Mouse (Mus musculus) forebrain, embryonic 15.5 days (tissue): ENCODE measurements at regions not wholly inside any gene's neighbourhood (a gene's known extent, or its start where the extent isn't known, plus 50 kb on each side); places are given as distances from the start of the nearest gene placed in this dataset.
A peak's percentile ranks its signal among the peaks of the same experiment; 100 is the strongest.

ENCODE experiments used
- ATAC-seq: fragments of 200-750 bp; cut with Nextera tagmentation; replicated peaks from 2 replicates; pipeline ENCODE4 v1.8.0; 2017; ENCODE audit warnings: mild to moderate bottlenecking, moderate TSS enrichment, moderate library complexity
- H3K27ac ChIP-seq: fragments of 300-500 bp; sonication (generic); replicated peaks from 2 replicates; pipeline ENCODE4 v1.5.1; 2015; ENCODE audit warnings: mild to moderate bottlenecking, inconsistent platforms
- H3K27me3 ChIP-seq: fragments of 300-500 bp; sonication (generic); 2 replicates; pipeline ENCODE4 v1.6.1; 2015; ENCODE audit warnings: inconsistent platforms
- H3K36me3 ChIP-seq: fragments of 300-500 bp; sonication (generic); 2 replicates; pipeline ENCODE4 v1.6.1; 2015; ENCODE audit warnings: mild to moderate bottlenecking, inconsistent platforms
- H3K4me1 ChIP-seq: fragments of 300-500 bp; sonication (generic); 2 replicates; pipeline ENCODE4 v1.6.1; 2015; ENCODE audit warnings: inconsistent platforms
- H3K4me2 ChIP-seq: fragments of 300-500 bp; sonication (generic); replicated peaks from 2 replicates; pipeline ENCODE4 v1.6.1; 2015; ENCODE audit warnings: mild to moderate bottlenecking, inconsistent platforms
- H3K4me3 ChIP-seq: fragments of 300-500 bp; sonication (generic); 2 replicates; pipeline ENCODE4 v1.5.1; 2015; ENCODE audit warnings: mild to moderate bottlenecking, inconsistent platforms
- H3K9ac ChIP-seq: fragments of 300-500 bp; sonication (generic); replicated peaks from 2 replicates; pipeline ENCODE4 v1.6.1; 2015; ENCODE audit warnings: mild to moderate bottlenecking, inconsistent platforms
- H3K9me3 ChIP-seq: fragments of 300-500 bp; sonication (generic); 2 replicates; pipeline ENCODE4 v1.6.1; 2016; ENCODE audit warnings: inconsistent platforms
- WGBS: fragments of 180-500 bp; shearing (Covaris S2); methylation state at CpG from one replicate; pipeline ENCODE4 v1.1.7; 2015; ENCODE audit warnings: mixed read lengths; 5-methylcytosine and 5-hydroxymethylcytosine counted together

- H3K4me2 ChIP-seq: no peak overlapping the region
- H3K9ac ChIP-seq: no peak overlapping the region
- H3K36me3 ChIP-seq: no peaks in the 10 kb centered on the region
- no peak for ATAC-seq
- 80% methylated on average over 5 of the region's 5 CpGs for WGBS
- no peak overlapping the region for H3K4me3 ChIP-seq
- no peaks in the 10 kb centered on the region for H3K9me3 ChIP-seq
- H3K27ac ChIP-seq: no peak overlapping the region
- peaks cover 4% of the 10 kb centered on the region; the same call in 1 of the 2 replicates for H3K4me1 ChIP-seq
- no peaks in the 10 kb centered on the region for H3K27me3 ChIP-seq
Observed at GRCm38 (mm10) chr13:51962676-51963075, 116.2 kb downstream of the Gadd45g start.

- H3K4me2 ChIP-seq: no peak overlapping the region
- H3K9me3 ChIP-seq: no peaks in the 10 kb centered on the region
- H3K4me3 ChIP-seq: no peak overlapping the region
- no peak overlapping the region for H3K9ac ChIP-seq
- no peaks in the 10 kb centered on the region for H3K27me3 ChIP-seq
- no peak for ATAC-seq
- 80% methylated on average over 6 of the region's 6 CpGs for WGBS
- H3K27ac ChIP-seq: no peak overlapping the region
- peaks cover 4% of the 10 kb centered on the region; the same call in 1 of the 2 replicates for H3K4me1 ChIP-seq
- H3K36me3 ChIP-seq: no peaks in the 10 kb centered on the region
Observed at GRCm38 (mm10) chr13:51963966-51964365, 117.5 kb downstream of the Gadd45g start.

- Histone ChIP-seq H3K36me3 (no peaks in the 10 kb centered on the region), H3K4me2 (no peak overlapping the region), H3K4me1 (peaks cover 4% of the 10 kb centered on the region; the same call in 1 of the 2 replicates), H3K27me3 (no peaks in the 10 kb centered on the region), H3K27ac (no peak overlapping the region), H3K9me3 (no peaks in the 10 kb centered on the region), H3K9ac (no peak overlapping the region), H3K4me3 (no peak overlapping the region)
- no peak for ATAC-seq
- WGBS: 33% methylated on average over 6 of the region's 6 CpGs
Observed at GRCm38 (mm10) chr13:51964416-51964815, 117.9 kb downstream of the Gadd45g start.

GRCm38 (mm10) chr13:51964921-51965320 is 118.4 kb downstream of the Gadd45g start:
- Histone ChIP-seq H3K4me3 (no peak overlapping the region), H3K27ac (no peak overlapping the region), H3K4me1 (peaks cover 4% of the 10 kb centered on the region; the same call in 1 of the 2 replicates), H3K9ac (no peak overlapping the region), H3K36me3 (no peaks in the 10 kb centered on the region), H3K27me3 (no peaks in the 10 kb centered on the region), H3K9me3 (no peaks in the 10 kb centered on the region), H3K4me2 (no peak overlapping the region)
- 59% methylated on average over 2 of the region's 2 CpGs for WGBS
- ATAC-seq: no peak

- Histone ChIP-seq H3K27ac (no peak overlapping the region), H3K9ac (no peak overlapping the region), H3K27me3 (no peaks in the 10 kb centered on the region), H3K4me2 (no peak overlapping the region), H3K4me1 (peaks cover 6% of the 10 kb centered on the region), H3K4me3 (no peak overlapping the region), H3K36me3 (no peaks in the 10 kb centered on the region), H3K9me3 (no peaks in the 10 kb centered on the region)
- WGBS: 86% methylated on average over 6 of the region's 6 CpGs
- ATAC-seq: no peak
Observed at GRCm38 (mm10) chr13:51968103-51968502, 121.6 kb downstream of the Gadd45g start.

- Histone ChIP-seq H3K9ac (no peak overlapping the region), H3K4me3 (no peak overlapping the region), H3K4me2 (no peak overlapping the region), H3K27ac (no peak overlapping the region), H3K36me3 (no peaks in the 10 kb centered on the region), H3K4me1 (peaks cover 12% of the 10 kb centered on the region), H3K27me3 (no peaks in the 10 kb centered on the region), H3K9me3 (no peaks in the 10 kb centered on the region)
- no peak for ATAC-seq
- WGBS: 83% methylated on average over 9 of the region's 9 CpGs
Observed at GRCm38 (mm10) chr13:51968796-51969195, 122.3 kb downstream of the Gadd45g start.

- Histone ChIP-seq H3K27me3 (no peaks in the 10 kb centered on the region), H3K36me3 (no peaks in the 10 kb centered on the region), H3K9me3 (no peaks in the 10 kb centered on the region), H3K4me2 (no peak overlapping the region), H3K9ac (no peak overlapping the region), H3K27ac (no peak overlapping the region), H3K4me1 (peaks cover 8% of the 10 kb centered on the region), H3K4me3 (no peak overlapping the region)
- no peak for ATAC-seq
- WGBS: 89% methylated on average over 11 of the region's 11 CpGs
Observed at GRCm38 (mm10) chr13:51970051-51970450, 123.6 kb downstream of the Gadd45g start.

GRCm38 (mm10) chr13:51972656-51973310 is 126.3 kb downstream of the Gadd45g start:
- Histone ChIP-seq H3K36me3 (no peaks in the 10 kb centered on the region), H3K27me3 (no peaks in the 10 kb centered on the region), H3K4me2 (no peak overlapping the region), H3K9ac (no peak overlapping the region), H3K27ac (no peak overlapping the region), H3K4me3 (no peak overlapping the region), H3K4me1 (peaks cover 8% of the 10 kb centered on the region), H3K9me3 (no peaks in the 10 kb centered on the region)
- ATAC-seq: no peak
- 77% methylated on average over 11 of the region's 12 CpGs for WGBS

- no peaks in the 10 kb centered on the region for H3K9me3 ChIP-seq
- no peak overlapping the region for H3K27ac ChIP-seq
- H3K4me2 ChIP-seq: no peak overlapping the region
- WGBS: 70% methylated on average over 10 of the region's 10 CpGs
- no peaks in the 10 kb centered on the region for H3K36me3 ChIP-seq
- peaks cover 8% of the 10 kb centered on the region for H3K4me1 ChIP-seq
- H3K27me3 ChIP-seq: no peaks in the 10 kb centered on the region
- 0 out of 2 replicates have a peak, but pooled peaks have one; percentile 19 for ATAC-seq
- H3K4me3 ChIP-seq: no peak overlapping the region
- H3K9ac ChIP-seq: no peak overlapping the region
Observed at GRCm38 (mm10) chr13:51973461-51973860, 127.0 kb downstream of the Gadd45g start.

- H3K27ac ChIP-seq: no peak overlapping the region
- H3K36me3 ChIP-seq: no peaks in the 10 kb centered on the region
- H3K9ac ChIP-seq: no peak overlapping the region
- 92% methylated on average over 6 of the region's 6 CpGs for WGBS
- no peak for ATAC-seq
- H3K4me3 ChIP-seq: no peak overlapping the region
- peaks cover 8% of the 10 kb centered on the region for H3K4me1 ChIP-seq
- H3K9me3 ChIP-seq: no peaks in the 10 kb centered on the region
- H3K4me2 ChIP-seq: no peak overlapping the region
- no peaks in the 10 kb centered on the region for H3K27me3 ChIP-seq
Observed at GRCm38 (mm10) chr13:51974101-51974500, 127.6 kb downstream of the Gadd45g start.

- Histone ChIP-seq H3K4me3 (no peak overlapping the region), H3K27me3 (no peaks in the 10 kb centered on the region), H3K4me1 (peaks cover 8% of the 10 kb centered on the region), H3K27ac (no peak overlapping the region), H3K9me3 (no peaks in the 10 kb centered on the region), H3K36me3 (no peaks in the 10 kb centered on the region), H3K9ac (no peak overlapping the region), H3K4me2 (no peak overlapping the region)
- ATAC-seq: no peak
- WGBS: 81% methylated on average over 10 of the region's 10 CpGs
Observed at GRCm38 (mm10) chr13:51975330-51975729, 128.9 kb downstream of the Gadd45g start.

- H3K27me3 ChIP-seq: no peaks in the 10 kb centered on the region
- WGBS: 58% methylated on average over 7 of the region's 7 CpGs
- H3K9me3 ChIP-seq: no peaks in the 10 kb centered on the region
- no peak overlapping the region for H3K27ac ChIP-seq
- no peaks in the 10 kb centered on the region for H3K36me3 ChIP-seq
- no peak overlapping the region for H3K4me3 ChIP-seq
- no peak overlapping the region for H3K4me2 ChIP-seq
- no peak overlapping the region for H3K9ac ChIP-seq
- ATAC-seq: no peak
- H3K4me1 ChIP-seq: peaks cover 8% of the 10 kb centered on the region
Observed at GRCm38 (mm10) chr13:51975801-51976601, 129.5 kb downstream of the Gadd45g start.
